Mouse (Mus musculus) limb, embryonic 10.5 days (tissue): ENCODE results near the gene Apba1. TPM values are rescaled to one million over a fixed set of nuclear protein-coding genes. Genes with fewer than 3 reads are reported as not detected.

Experiments
- DNase-seq: peaks from one replicate; pipeline ENCODE4 v3.0.0-alpha.2; 2017; ENCODE audit warnings: low spot score
- H3K27ac ChIP-seq: fragments of 300-500 bp; sonication (generic); 2 replicates; pipeline ENCODE4 v1.5.1; 2016; ENCODE audit warnings: mild to moderate bottlenecking
- H3K27me3 ChIP-seq: fragments of 300-500 bp; sonication (generic); 2 replicates; pipeline ENCODE4 v1.6.1; 2016; ENCODE audit warnings: low read depth, mild to moderate bottlenecking; ENCODE audit not compliant: poor library complexity, severe bottlenecking
- H3K36me3 ChIP-seq: fragments of 300-500 bp; sonication (generic); 2 replicates; pipeline ENCODE4 v1.6.1; 2016; ENCODE audit warnings: mild to moderate bottlenecking, moderate library complexity
- H3K4me1 ChIP-seq: fragments of 300-500 bp; sonication (generic); 2 replicates; pipeline ENCODE4 v1.6.1; 2016
- H3K4me3 ChIP-seq: fragments of 300-500 bp; sonication (generic); 2 replicates; pipeline ENCODE4 v1.5.1; 2016; ENCODE audit warnings: mild to moderate bottlenecking, moderate library complexity
- H3K9me3 ChIP-seq: fragments of 300-500 bp; sonication (generic); replicated peaks from 2 replicates; pipeline ENCODE4 v1.6.1; 2016; ENCODE audit warnings: mild to moderate bottlenecking
- WGBS: fragments of 180-500 bp; shearing (Covaris S2); methylation state at CpG from one replicate; pipeline ENCODE4 v1.1.7; 2016; 5-methylcytosine and 5-hydroxymethylcytosine counted together
- polyA plus RNA-seq: library from polyadenylated mRNA; unstranded; fragments of >200 nt; fragmentation: Nextera tagmentation; extraction: Ambion mirVana; gene quantifications from 2 replicates; pipeline ENCODE4 v1.2.1, GENCODE M21; 2016

Apba1 gene
- polyA plus RNA-seq, result 0.10 and 0.16 TPM in 2 replicates

DNA sequence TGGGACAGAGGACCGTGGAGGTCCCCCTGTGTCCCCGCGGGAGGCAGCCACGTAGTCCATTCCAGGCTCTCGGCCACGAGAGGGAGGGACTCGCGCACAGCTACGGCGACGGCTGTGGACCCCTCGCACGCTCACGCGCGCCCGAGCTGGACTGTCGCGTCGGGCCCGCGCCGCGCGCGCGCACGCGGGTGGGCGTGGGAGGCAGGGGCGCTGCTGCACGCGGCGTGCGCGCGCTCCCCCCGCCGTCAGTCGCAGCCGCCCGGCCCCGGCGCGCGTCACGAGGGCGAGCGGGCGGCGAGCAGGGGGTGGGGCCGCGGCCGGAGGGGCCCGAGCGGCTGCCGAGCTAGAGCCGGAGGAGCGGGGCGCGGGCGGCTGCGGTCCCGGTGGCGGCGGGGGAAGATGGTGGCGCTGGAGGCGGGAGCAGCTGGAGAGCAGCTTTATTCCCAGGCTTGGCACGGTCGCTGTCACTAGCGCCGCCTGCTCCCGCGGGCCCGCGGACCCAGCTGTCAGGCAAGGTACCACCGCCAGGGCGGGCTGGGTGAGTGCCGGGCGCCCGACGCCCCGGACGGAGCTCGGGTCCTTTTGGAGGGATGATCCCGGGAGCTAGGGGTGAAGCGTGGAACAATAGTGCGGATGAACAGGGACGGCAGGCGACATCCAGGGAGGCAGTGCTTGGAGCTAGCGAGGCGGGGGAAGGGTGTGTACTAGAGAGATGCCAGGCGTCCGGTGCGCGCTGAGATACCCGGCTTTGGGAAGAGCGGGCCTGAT lies at the start of gene Apba1:
Gene Apba1 (plus strand): TSS at position 334 of the 768 bp plus-strand sequence.
- peak; percentile 76 for DNase-seq
- Histone ChIP-seq H3K4me3 (peak within 1 kb of the TSS; percentile 72), H3K27me3 (peaks cover 38% of the 10 kb centered on the region), H3K9me3 (no peaks in the 10 kb centered on the region), H3K4me1 (peaks cover 17% of the 10 kb centered on the region), H3K27ac (peak within 1 kb of the TSS; percentile 87), H3K36me3 (no peaks in the 10 kb centered on the region)
- WGBS, result under 1% methylated on average over 98 of the region's 98 CpGs

- DNase-seq, result no peak
- H3K27me3 ChIP-seq, result no peaks in the 10 kb centered on the region
- H3K9me3 ChIP-seq, result no peaks in the 10 kb centered on the region
- H3K4me3 ChIP-seq, result no peak overlapping the region
- no peak overlapping the region for H3K27ac ChIP-seq
- 82% methylated on average over 3 of the region's 3 CpGs for WGBS
- H3K36me3 ChIP-seq, result no peaks in the 10 kb centered on the region
- H3K4me1 ChIP-seq, result no peaks in the 10 kb centered on the region
Observed at GRCm38 (mm10) chr19:23746506-23746905, 12.2 kb upstream of the Apba1 start.

GRCm38 (mm10) chr19:23757011-23757410 lies 1.7 kb upstream of the Apba1 start:
- Histone ChIP-seq H3K4me3 (no peak overlapping the region), H3K36me3 (no peaks in the 10 kb centered on the region), H3K4me1 (peaks cover 17% of the 10 kb centered on the region), H3K9me3 (no peaks in the 10 kb centered on the region), H3K27ac (no peak overlapping the region), H3K27me3 (peaks cover 32% of the 10 kb centered on the region)
- WGBS, result 16% methylated on average over 7 of the region's 7 CpGs
- no peak for DNase-seq

GRCm38 (mm10) chr19:23757961-23758553 lies 630 bp upstream of the Apba1 start:
- H3K27ac ChIP-seq, result peak overlapping the region; percentile 87
- no peaks in the 10 kb centered on the region for H3K9me3 ChIP-seq
- DNase-seq, result peak; percentile 98
- peak overlapping the region; percentile 72 for H3K4me3 ChIP-seq
- H3K4me1 ChIP-seq, result peaks cover 17% of the 10 kb centered on the region
- H3K36me3 ChIP-seq, result no peaks in the 10 kb centered on the region
- peaks cover 37% of the 10 kb centered on the region for H3K27me3 ChIP-seq
- 1% methylated on average over 40 of the region's 40 CpGs for WGBS

DNA sequence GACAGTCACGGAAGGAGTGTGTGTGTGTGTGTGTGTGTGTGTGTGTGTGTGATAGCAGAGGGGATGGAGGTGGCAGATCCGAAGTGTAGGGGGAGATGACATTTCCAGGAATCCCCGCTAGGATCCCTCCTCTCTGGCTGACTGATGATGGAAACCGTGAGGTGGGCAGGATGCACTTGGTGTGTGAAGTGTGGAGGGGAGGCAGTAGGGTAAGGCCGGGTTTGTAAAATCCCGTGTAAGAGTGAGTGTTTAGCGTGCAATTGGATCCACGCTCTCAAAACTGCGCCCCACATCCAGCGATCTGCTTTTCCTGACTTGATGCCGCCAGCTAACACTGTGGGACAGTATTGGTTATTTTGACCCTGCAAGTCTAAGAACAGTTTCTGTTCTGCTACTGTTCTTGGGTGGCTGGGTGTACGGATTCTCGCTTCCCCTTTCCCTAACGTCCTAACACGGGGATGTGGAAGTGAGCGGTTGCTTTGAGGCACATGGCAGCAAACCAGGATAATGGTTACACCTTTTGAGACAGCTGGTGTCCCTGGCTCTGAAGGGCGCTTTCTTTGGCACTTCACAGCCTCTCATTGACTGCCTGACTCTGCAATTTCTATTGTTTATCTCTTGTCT lies 747 bp downstream of the Apba1 start:
- WGBS, result 2% methylated on average over 17 of the region's 17 CpGs
- Histone ChIP-seq H3K4me3 (peak overlapping the region; percentile 72), H3K9me3 (no peaks in the 10 kb centered on the region), H3K4me1 (peaks cover 17% of the 10 kb centered on the region), H3K27ac (peak overlapping the region; percentile 87; the same call in 1 of the 2 replicates), H3K27me3 (peaks cover 38% of the 10 kb centered on the region), H3K36me3 (no peaks in the 10 kb centered on the region)
- no peak for DNase-seq

GRCm38 (mm10) chr19:23763371-23763770 lies 4.7 kb downstream of the Apba1 start:
- H3K4me1 ChIP-seq, result peaks cover 9% of the 10 kb centered on the region
- no peak for DNase-seq
- no peaks in the 10 kb centered on the region for H3K36me3 ChIP-seq
- WGBS, result 91% methylated on average over 6 of the region's 6 CpGs
- peaks cover 38% of the 10 kb centered on the region for H3K27me3 ChIP-seq
- H3K9me3 ChIP-seq, result no peaks in the 10 kb centered on the region
- no peak overlapping the region for H3K4me3 ChIP-seq
- H3K27ac ChIP-seq, result no peak overlapping the region

GRCm38 (mm10) chr19:23764051-23764450 lies 5.4 kb downstream of the Apba1 start:
- no peaks in the 10 kb centered on the region for H3K9me3 ChIP-seq
- no peak overlapping the region for H3K27ac ChIP-seq
- WGBS, result 77% methylated on average over 2 of the region's 2 CpGs
- no peak for DNase-seq
- no peak overlapping the region for H3K4me3 ChIP-seq
- H3K4me1 ChIP-seq, result peaks cover 6% of the 10 kb centered on the region
- peaks cover 35% of the 10 kb centered on the region for H3K27me3 ChIP-seq
- no peaks in the 10 kb centered on the region for H3K36me3 ChIP-seq

GRCm38 (mm10) chr19:23768864-23769263 lies 10.2 kb downstream of the Apba1 start:
- DNase-seq, result no peak
- Histone ChIP-seq H3K27me3 (no peaks in the 10 kb centered on the region), H3K4me3 (no peak overlapping the region), H3K4me1 (no peaks in the 10 kb centered on the region), H3K9me3 (no peaks in the 10 kb centered on the region), H3K27ac (no peak overlapping the region), H3K36me3 (no peaks in the 10 kb centered on the region)
- WGBS, result 73% methylated on average over 5 of the region's 5 CpGs

- Histone ChIP-seq H3K4me1 (no peaks in the 10 kb centered on the region), H3K4me3 (no peak overlapping the region), H3K9me3 (no peaks in the 10 kb centered on the region), H3K27ac (no peak overlapping the region), H3K36me3 (no peaks in the 10 kb centered on the region), H3K27me3 (no peaks in the 10 kb centered on the region)
- no peak for DNase-seq
- WGBS, result 71% methylated on average over 10 of the region's 10 CpGs
Observed at GRCm38 (mm10) chr19:23770494-23771423, 12.1 kb downstream of the Apba1 start.

DNA sequence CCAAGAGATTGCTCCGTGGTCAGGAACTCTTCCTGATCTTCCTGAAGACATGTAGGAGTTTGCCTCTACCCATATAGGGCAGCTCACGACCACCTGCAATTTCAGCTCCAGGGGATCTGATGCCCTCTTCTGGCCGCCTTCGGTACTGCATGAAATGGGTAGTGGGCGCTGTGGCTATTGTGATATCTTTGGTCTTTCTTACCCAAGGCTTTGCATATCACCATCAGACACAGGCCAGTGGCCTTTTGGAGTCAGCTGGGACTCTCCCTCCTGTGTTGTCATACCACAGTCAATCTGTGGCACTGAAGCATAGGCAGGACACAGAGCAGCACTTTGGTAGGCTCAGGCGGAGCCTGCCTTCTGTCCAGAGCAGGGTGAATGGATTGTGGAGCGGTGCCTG lies 13.3 kb downstream of the Apba1 start:
- 68% methylated on average over 7 of the region's 7 CpGs for WGBS
- no peak overlapping the region for H3K27ac ChIP-seq
- H3K27me3 ChIP-seq, result no peaks in the 10 kb centered on the region
- no peak overlapping the region for H3K4me3 ChIP-seq
- no peaks in the 10 kb centered on the region for H3K36me3 ChIP-seq
- no peaks in the 10 kb centered on the region for H3K4me1 ChIP-seq
- no peaks in the 10 kb centered on the region for H3K9me3 ChIP-seq
- peak; percentile 50 for DNase-seq

DNA sequence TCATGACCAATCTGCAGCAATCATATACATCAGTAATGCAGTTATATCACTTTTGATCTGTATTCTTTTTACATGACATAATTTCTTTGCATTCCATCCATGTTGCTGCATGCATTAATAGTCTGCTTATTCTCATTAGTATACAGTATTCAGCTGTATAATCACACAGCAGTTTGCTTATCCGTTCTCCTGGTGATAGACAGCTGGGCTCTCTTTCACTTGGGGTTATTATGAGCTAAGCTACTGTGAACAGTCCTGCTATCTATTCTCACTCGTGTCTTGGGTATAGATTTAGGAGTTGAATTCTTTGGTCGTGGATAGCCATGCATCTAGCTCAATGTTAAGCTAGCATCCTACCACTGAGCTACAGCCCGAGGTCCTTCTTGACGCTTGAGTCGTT lies 16.7 kb downstream of the Apba1 start:
- Histone ChIP-seq H3K9me3 (no peaks in the 10 kb centered on the region), H3K4me3 (no peak overlapping the region), H3K36me3 (no peaks in the 10 kb centered on the region), H3K27ac (no peak overlapping the region), H3K27me3 (no peaks in the 10 kb centered on the region), H3K4me1 (peaks cover 8% of the 10 kb centered on the region)
- DNase-seq, result no peak
- 94% methylated on average over 6 of the region's 6 CpGs for WGBS

DNA sequence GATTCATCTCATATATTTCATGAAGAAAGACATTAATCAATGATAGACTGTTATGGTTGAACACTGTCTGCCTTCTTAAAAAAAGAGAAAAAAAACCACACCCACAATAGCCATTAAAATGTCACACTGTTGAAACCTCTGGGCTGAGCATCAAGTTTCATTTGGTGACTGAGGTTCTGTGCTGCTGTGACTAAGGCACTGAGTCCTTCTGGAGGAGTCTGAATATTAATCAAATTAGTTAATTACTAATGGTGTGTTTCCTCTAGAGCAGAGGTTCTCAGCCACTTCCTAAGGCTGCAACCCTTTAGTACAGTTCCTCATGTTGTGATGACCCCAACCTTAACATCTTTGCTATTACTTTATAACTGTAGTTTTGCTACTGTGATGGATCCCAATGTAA lies 20.4 kb downstream of the Apba1 start:
- Histone ChIP-seq H3K36me3 (no peaks in the 10 kb centered on the region), H3K27ac (no peak overlapping the region), H3K4me3 (no peak overlapping the region), H3K9me3 (no peaks in the 10 kb centered on the region), H3K4me1 (peaks cover 15% of the 10 kb centered on the region), H3K27me3 (no peaks in the 10 kb centered on the region)
- DNase-seq, result no peak
